ENCODE assay signal across 9 mouse cellular contexts in genomic region chr4:129406447-129406846, GRCm38 (mm10). TPM values are rescaled to one million over a fixed set of nuclear protein-coding genes. Genes with fewer than 3 reads are reported as not detected.
A peak's percentile ranks its signal among the peaks of the same experiment; 100 is the strongest.
DNase-seq lines count a peak whose midpoint lies in the region; ATAC-seq lines count a peak whose summit lies in the region.
"Had no signal": no experiment of that assay in that cellular context is flagged by ENCODE, and none has a peak within 500 bp of the region (broad histone marks: within the 10 kb centered on the region; RNA-seq: fewer than 3 reads in every experiment).

No protein-coding gene starts in this region.

- H3K27me3 ChIP-seq in forebrain, embryonic 11.5 days (ENCODE audit: control insufficient read depth, insufficient read depth, low read length), result no peaks in the 10 kb centered on the region
- H3K27me3 ChIP-seq in heart, embryonic 16.5 days (ENCODE audit: control insufficient read depth, insufficient read depth, low read length), result no peaks in the 10 kb centered on the region
- H3K27me3 ChIP-seq in liver, embryonic 13.5 days, result peaks cover 3% of the 10 kb centered on the region; the same call in 1 of the 2 replicates
- H3K27me3 ChIP-seq in stomach, embryonic 14.5 days (ENCODE audit: control insufficient read depth, insufficient read depth, low read length), result no peaks in the 10 kb centered on the region
- H3K27me3 ChIP-seq: CH12.LX had no signal

- WGBS in forebrain, embryonic 11.5 days, result 3% methylated on average over 25 of the region's 25 CpGs
- 3% methylated on average over 25 of the region's 25 CpGs for WGBS in heart, embryonic 16.5 days
- WGBS in liver, embryonic 13.5 days (ENCODE audit: insufficient replicate concordance), result 3% methylated on average over 25 of the region's 25 CpGs
- WGBS in stomach, embryonic 14.5 days, result 2% methylated on average over 25 of the region's 25 CpGs

- peak overlapping the region; percentile 30 for H3K4me3 ChIP-seq in forebrain, embryonic 11.5 days (ENCODE audit: low read depth, low read length)
- peak overlapping the region; percentile 38 for H3K4me3 ChIP-seq in heart, embryonic 16.5 days (ENCODE audit: low read length)
- peak overlapping the region; percentile 47 for H3K4me3 ChIP-seq in liver, embryonic 13.5 days (replicated peaks)
- H3K4me3 ChIP-seq in stomach, embryonic 14.5 days (ENCODE audit: low read depth, low read length), result peak overlapping the region; percentile 26

- DNase-seq in CD4-positive, CD25-positive, alpha-beta regulatory T cell, adult 2 months (ENCODE audit: low read depth, low spot score), result peak; percentile 78
- DNase-seq in c-Kit-positive CD71-positive TER-119-positive erythroid progenitor cells, embryonic 14.5 days (ENCODE audit: low spot score), result peak; percentile 37
- DNase-seq in forebrain, embryonic 11.5 days (ENCODE audit: low spot score), result peak; percentile 68
- DNase-seq in kidney, postnatal 10 days, result peak; percentile 86
- no peak for DNase-seq in liver, embryonic 13.5 days
- peak; percentile 75 for DNase-seq in naive thymus-derived CD4-positive, alpha-beta T cell, adult 2 months (ENCODE audit: low read depth)

- peak overlapping the region; percentile 56 for H3K4me2 ChIP-seq in forebrain, embryonic 11.5 days (ENCODE audit: low read depth, low read length, severe bottlenecking)
- peak overlapping the region; percentile 57 for H3K4me2 ChIP-seq in heart, embryonic 16.5 days (ENCODE audit: low read depth, low read length)
- H3K4me2 ChIP-seq in liver, embryonic 13.5 days, result peak overlapping the region; percentile 68
- H3K4me2 ChIP-seq in stomach, embryonic 14.5 days (replicated peaks; ENCODE audit: low read depth, low read length), result peak overlapping the region; percentile 53

- H3K9me3 ChIP-seq in forebrain, embryonic 11.5 days (ENCODE audit: control insufficient read depth, low read length), result no peaks in the 10 kb centered on the region
- no peaks in the 10 kb centered on the region for H3K9me3 ChIP-seq in heart, embryonic 16.5 days (replicated peaks; ENCODE audit: control insufficient read depth, low read length)
- no peaks in the 10 kb centered on the region for H3K9me3 ChIP-seq in liver, embryonic 13.5 days (replicated peaks)
- H3K9me3 ChIP-seq in stomach, embryonic 14.5 days (ENCODE audit: control insufficient read depth, low read depth, low read length), result no peaks in the 10 kb centered on the region

- no peaks in the 10 kb centered on the region for H3K36me3 ChIP-seq in forebrain, embryonic 11.5 days (ENCODE audit: control insufficient read depth, insufficient read depth, low read length)
- H3K36me3 ChIP-seq in heart, embryonic 16.5 days (ENCODE audit: control insufficient read depth, insufficient read depth), result no peaks in the 10 kb centered on the region
- no peaks in the 10 kb centered on the region for H3K36me3 ChIP-seq in liver, embryonic 13.5 days
- no peaks in the 10 kb centered on the region for H3K36me3 ChIP-seq in stomach, embryonic 14.5 days (ENCODE audit: control insufficient read depth, insufficient read depth, low read length)

- no peak for ATAC-seq in forebrain, embryonic 11.5 days (replicated peaks; ENCODE audit: low FRiP score)
- peak; percentile 76 for ATAC-seq in heart, embryonic 16.5 days (replicated peaks; ENCODE audit: extremely low read depth, insufficient read depth, low FRiP score)
- peak; percentile 68 for ATAC-seq in liver, embryonic 13.5 days (ENCODE audit: low read depth)
- no peak for ATAC-seq in stomach, embryonic 14.5 days (ENCODE audit: insufficient number of reproducible peaks, insufficient read depth, low FRiP score, low read depth)

- peak overlapping the region; percentile 51 for H3K9ac ChIP-seq in forebrain, embryonic 11.5 days (ENCODE audit: low read length)
- H3K9ac ChIP-seq in heart, embryonic 16.5 days (ENCODE audit: low read length), result peak overlapping the region; percentile 10
- peak overlapping the region; percentile 57 for H3K9ac ChIP-seq in liver, embryonic 13.5 days
- peak overlapping the region; percentile 31; the same call in 1 of the 2 replicates for H3K9ac ChIP-seq in stomach, embryonic 14.5 days (replicated peaks; ENCODE audit: low read depth, low read length)

- H3K27ac ChIP-seq in forebrain, embryonic 11.5 days (ENCODE audit: low read depth, low read length), result no peak overlapping the region
- no peak overlapping the region for H3K27ac ChIP-seq in heart, embryonic 16.5 days (ENCODE audit: low read length)
- H3K27ac ChIP-seq in liver, embryonic 13.5 days, result no peak overlapping the region
- no peak overlapping the region for H3K27ac ChIP-seq in stomach, embryonic 14.5 days (ENCODE audit: low read length)

- H3K4me1 ChIP-seq in forebrain, embryonic 11.5 days (replicated peaks; ENCODE audit: control insufficient read depth, insufficient read depth, low read length), result no peaks in the 10 kb centered on the region
- no peaks in the 10 kb centered on the region for H3K4me1 ChIP-seq in heart, embryonic 16.5 days (ENCODE audit: control insufficient read depth, insufficient read depth, low read length)
- H3K4me1 ChIP-seq in liver, embryonic 13.5 days (replicated peaks), result peaks cover 17% of the 10 kb centered on the region
- H3K4me1 ChIP-seq in stomach, embryonic 14.5 days (ENCODE audit: control insufficient read depth, insufficient read depth, low read length), result 0 out of 2 replicates have a peak, but pooled peaks cover 4% of the 10 kb centered on the region

RNA-seq across cellular contexts. Expression of gene Zbtb8a, which starts 28.5 kb away (rescaled TPM):
- polyA plus RNA-seq in forebrain, embryonic 11.5 days (2014; fragmentation: Nextera tagmentation; extraction: Ambion mirVana), result 8.3 TPM in 2 replicates
- polyA plus RNA-seq in heart, embryonic 16.5 days (2015; fragmentation: Nextera tagmentation; extraction: Ambion mirVana), result 10.1 and 11.3 TPM in 2 replicates
- 2.4 and 2.7 TPM in 2 replicates for polyA plus RNA-seq in liver, embryonic 13.5 days (2015; fragmentation: Nextera tagmentation; extraction: Ambion mirVana)
- polyA plus RNA-seq in stomach, embryonic 14.5 days (2014; fragmentation: Nextera tagmentation; extraction: Ambion mirVana), result 14.1 and 14.8 TPM in 2 replicates

RNA-seq across cellular contexts. Expression of gene Zbtb8b, which starts 34.2 kb away (rescaled TPM):
- polyA plus RNA-seq in forebrain, embryonic 11.5 days (2014; fragmentation: Nextera tagmentation; extraction: Ambion mirVana), result 1.6 and 1.8 TPM in 2 replicates
- polyA plus RNA-seq in heart, embryonic 16.5 days (2015; fragmentation: Nextera tagmentation; extraction: Ambion mirVana), result 6.3 and 7.2 TPM in 2 replicates
- 0.96 and 1.6 TPM in 2 replicates for polyA plus RNA-seq in liver, embryonic 13.5 days (2015; fragmentation: Nextera tagmentation; extraction: Ambion mirVana)
- 1.1 and 2.2 TPM in 2 replicates for polyA plus RNA-seq in stomach, embryonic 14.5 days (2014; fragmentation: Nextera tagmentation; extraction: Ambion mirVana)

RNA-seq across cellular contexts. Expression of gene Bsdc1, which starts 54.9 kb away (rescaled TPM):
- polyA plus RNA-seq in forebrain, embryonic 11.5 days (2014; fragmentation: Nextera tagmentation; extraction: Ambion mirVana), result 24.9 and 25.3 TPM in 2 replicates
- polyA plus RNA-seq in heart, embryonic 16.5 days (2015; fragmentation: Nextera tagmentation; extraction: Ambion mirVana), result 25.0 and 26.2 TPM in 2 replicates
- 48.7 and 49.9 TPM in 2 replicates for polyA plus RNA-seq in liver, embryonic 13.5 days (2015; fragmentation: Nextera tagmentation; extraction: Ambion mirVana)
- polyA plus RNA-seq in stomach, embryonic 14.5 days (2014; fragmentation: Nextera tagmentation; extraction: Ambion mirVana), result 25.6 and 25.7 TPM in 2 replicates

Comparison
In these comparisons a context has a peak if more than half of its experiments do, and no peak if none do; other contexts are left out.
1. ATAC-seq: peak in heart, embryonic 16.5 days (single experiment) and liver, embryonic 13.5 days (single experiment); none in forebrain, embryonic 11.5 days (single experiment) and stomach, embryonic 14.5 days (single experiment).
2. Peak in every context shown above with its lines, with median percentiles within 50 percentile points of each other: H3K4me2 ChIP-seq, H3K4me3 ChIP-seq and H3K9ac ChIP-seq.